Mouse (Mus musculus): ENCODE data around the gene Auts2.

DNA sequence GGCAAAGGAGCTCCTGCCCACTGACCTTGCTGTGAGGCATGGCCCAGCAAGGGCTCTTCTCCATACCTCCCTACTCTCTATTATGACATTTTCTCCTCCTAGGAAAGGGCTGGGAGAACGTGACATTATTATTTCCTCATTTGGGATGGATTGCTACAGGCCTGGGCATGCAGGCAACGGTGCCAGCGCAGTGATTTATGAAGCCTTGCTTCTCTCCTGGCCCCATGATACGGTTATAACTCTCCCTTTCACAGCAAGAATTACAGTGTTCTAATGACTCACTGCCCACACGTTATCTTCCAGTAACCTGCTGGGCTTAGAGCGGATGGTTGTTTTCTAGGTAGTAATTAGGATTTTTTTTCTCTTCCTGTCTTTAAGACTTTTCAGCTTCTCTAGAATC, 977.1 kb downstream of the Auts2 start:
- TF ChIP-seq CTCF (IDR thresholded peaks at IDR 0.05; ENCODE audit: low read depth) (no peak), EP300 (IDR thresholded peaks at IDR 0.05; ENCODE audit: low read depth) (no peak)
